Mouse (Mus musculus): ENCODE measurements around the gene Mlycd. TPM values are rescaled to one million over a fixed set of nuclear protein-coding genes. Genes with fewer than 3 reads are reported as not detected.

The Mlycd gene
- polyA plus RNA-seq, 1 experiment from 2014 or later, result 19.3 TPM

DNA sequence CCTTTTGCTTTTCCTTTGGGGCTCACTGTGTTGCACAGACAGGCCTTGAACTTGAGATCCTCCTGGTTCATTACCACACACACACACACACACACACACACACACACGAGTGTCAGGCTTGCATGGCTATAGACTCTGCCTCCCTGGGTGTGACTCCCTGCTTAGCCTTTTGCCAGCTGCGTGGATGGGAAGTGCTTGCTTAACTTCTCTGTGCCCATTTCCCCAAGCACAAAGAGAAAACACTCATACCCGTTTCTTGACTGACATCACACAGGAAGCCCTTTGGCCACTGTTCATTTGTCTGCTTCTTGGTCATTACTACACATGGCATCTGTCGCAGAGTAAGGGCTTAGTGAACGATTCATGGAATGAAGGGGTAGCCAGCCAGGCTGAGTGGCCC, 47.3 kb downstream of the Mlycd start:
- Histone ChIP-seq H3K9me3 (replicated peaks) (no peaks in the 10 kb centered on the region), H3K27ac (ENCODE audit: poor library complexity, severe bottlenecking) (no peak overlapping the region), H3K36me3 (no peaks in the 10 kb centered on the region), H3K4me1 (replicated peaks) (peaks cover 17% of the 10 kb centered on the region), H3K27me3 (replicated peaks) (peaks cover 53% of the 10 kb centered on the region), H3K4me2 (no peak overlapping the region), H3K9ac (no peak overlapping the region), H3K4me3 (no peak overlapping the region)
- ATAC-seq (ENCODE audit: insufficient number of reproducible peaks, low FRiP score), result no peak
- WGBS, result 63% methylated on average over 5 of the region's 5 CpGs

DNA sequence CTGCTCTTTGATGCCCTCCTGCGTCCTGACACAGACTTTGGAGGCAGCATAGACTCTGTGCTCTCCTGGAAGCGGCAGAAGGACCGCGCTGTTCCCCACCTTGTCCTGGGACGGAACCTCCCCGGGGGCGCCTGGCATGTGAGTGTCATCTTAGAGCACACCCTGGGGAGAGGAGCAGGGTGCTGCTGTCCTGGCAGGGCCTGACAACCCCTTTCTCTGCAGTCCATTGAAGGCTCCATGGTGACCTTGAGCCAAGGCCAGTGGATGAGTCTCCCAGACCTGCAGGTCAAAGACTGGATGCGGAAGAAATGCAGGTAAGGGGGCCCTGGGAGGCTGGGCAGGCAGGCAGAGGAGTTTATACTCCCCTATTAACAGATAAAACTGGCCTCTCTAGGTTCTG, 48.3 kb downstream of the Mlycd start:
- Histone ChIP-seq H3K9me3 (replicated peaks) (no peaks in the 10 kb centered on the region), H3K4me2 (no peak overlapping the region), H3K4me1 (replicated peaks) (peaks cover 15% of the 10 kb centered on the region), H3K27me3 (replicated peaks) (peaks cover 63% of the 10 kb centered on the region), H3K36me3 (no peaks in the 10 kb centered on the region), H3K4me3 (no peak overlapping the region), H3K9ac (no peak overlapping the region), H3K27ac (ENCODE audit: poor library complexity, severe bottlenecking) (no peak overlapping the region)
- 87% methylated on average over 8 of the region's 8 CpGs for WGBS
- ATAC-seq (ENCODE audit: insufficient number of reproducible peaks, low FRiP score), result no peak

DNA sequence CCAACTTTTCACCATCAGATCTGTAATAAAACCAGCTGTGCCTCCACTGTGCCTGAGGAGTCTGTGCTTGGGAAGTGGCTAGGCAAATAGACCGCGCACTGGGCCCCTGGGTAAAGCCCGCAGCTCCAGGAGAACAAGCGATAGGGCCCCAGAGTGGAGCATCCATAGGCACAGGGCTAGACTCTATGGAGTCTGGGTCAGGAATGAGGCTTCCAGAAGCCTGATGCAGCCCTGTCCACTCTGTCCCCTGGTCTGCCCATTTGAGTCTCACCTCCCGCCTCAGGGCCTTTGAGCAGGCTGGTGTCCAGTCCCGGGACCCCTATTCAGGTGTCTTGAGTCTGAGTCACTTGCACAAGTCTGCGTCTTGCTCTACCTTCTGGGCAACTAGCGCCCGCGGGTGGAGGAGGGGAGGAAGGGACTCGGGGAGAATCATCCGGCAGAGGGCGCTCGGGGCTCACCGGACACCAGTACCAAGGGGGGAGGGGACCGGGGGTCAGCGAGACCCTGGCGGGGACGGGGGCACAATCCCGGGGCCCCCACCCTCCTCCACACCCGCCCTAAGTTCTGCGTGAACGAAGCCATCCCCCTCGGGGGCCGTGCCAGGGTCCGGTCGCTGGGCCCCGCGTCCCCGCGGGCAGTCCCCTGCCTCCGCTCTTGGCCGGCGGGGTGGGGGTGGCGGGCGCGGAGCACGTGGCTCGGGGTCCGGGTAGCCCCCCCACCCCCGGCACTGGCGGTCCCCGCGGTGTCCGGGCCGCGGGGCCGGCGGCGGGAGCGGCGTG, 51.7 kb downstream of the Mlycd start, which contains the start of gene Necab2:
Gene Necab2 (plus strand): TSS at position 509 of the 779 bp plus-strand sequence.
- WGBS, result 2% methylated on average over 51 of the region's 52 CpGs
- peak within 1 kb of the TSS; percentile 97 for H3K4me2 ChIP-seq
- H3K4me1 ChIP-seq (replicated peaks), result peaks cover 3% of the 10 kb centered on the region; the same call in 1 of the 2 replicates
- no peaks in the 10 kb centered on the region for H3K36me3 ChIP-seq
- no peak within 1 kb of the TSS for H3K27ac ChIP-seq (ENCODE audit: poor library complexity, severe bottlenecking)
- H3K9me3 ChIP-seq (replicated peaks), result no peaks in the 10 kb centered on the region
- peak within 1 kb of the TSS; percentile 65 for H3K4me3 ChIP-seq
- ATAC-seq (ENCODE audit: insufficient number of reproducible peaks, low FRiP score), result peak; percentile 48
- peaks cover 85% of the 10 kb centered on the region for H3K27me3 ChIP-seq (replicated peaks)
- peak within 1 kb of the TSS; percentile 73 for H3K9ac ChIP-seq

DNA sequence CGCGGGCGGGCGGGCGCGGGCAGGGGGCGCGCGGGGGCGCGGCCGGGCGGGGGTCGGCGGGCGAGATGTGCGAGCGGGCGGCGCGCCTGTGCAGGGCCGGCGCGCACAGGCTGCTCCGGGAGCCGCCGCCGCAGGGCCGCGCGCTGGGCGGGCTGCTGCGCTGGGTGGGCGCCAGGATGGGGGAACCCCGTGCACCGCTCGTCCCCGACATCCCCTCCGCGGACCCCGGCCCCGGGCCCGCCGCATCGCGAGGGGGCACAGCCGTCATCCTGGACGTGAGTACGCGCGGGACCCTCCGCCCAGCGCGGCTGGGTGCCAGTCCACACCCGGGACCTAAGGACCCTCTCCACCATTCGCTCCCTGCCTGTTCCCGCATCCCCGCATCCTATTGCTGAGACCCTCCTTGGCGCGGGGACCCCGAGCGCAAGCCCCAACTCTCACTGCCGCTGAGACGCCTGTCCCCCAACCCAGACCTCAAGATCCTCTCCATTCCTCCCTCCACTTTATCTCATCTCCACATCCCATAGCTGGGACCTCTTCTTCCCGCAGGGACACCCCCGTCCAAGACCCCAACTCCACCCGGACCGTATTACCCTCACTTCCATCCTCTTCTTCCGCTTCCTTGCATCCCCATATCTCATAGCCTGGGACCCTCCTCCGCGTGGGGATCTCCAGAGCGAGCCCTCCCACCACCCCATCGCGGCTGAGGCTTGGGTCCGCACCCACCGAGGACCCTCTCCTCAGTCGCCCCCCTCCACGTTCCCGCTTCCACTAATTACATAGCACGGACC, 52.5 kb downstream of the Mlycd start:
- peak; percentile 34 for ATAC-seq (ENCODE audit: insufficient number of reproducible peaks, low FRiP score)
- Histone ChIP-seq H3K9me3 (replicated peaks) (no peaks in the 10 kb centered on the region), H3K4me2 (peak overlapping the region; percentile 97), H3K4me1 (replicated peaks) (peaks cover 3% of the 10 kb centered on the region; the same call in 1 of the 2 replicates), H3K36me3 (no peaks in the 10 kb centered on the region), H3K4me3 (peak overlapping the region; percentile 65), H3K27ac (ENCODE audit: poor library complexity, severe bottlenecking) (no peak overlapping the region), H3K9ac (peak overlapping the region; percentile 73), H3K27me3 (replicated peaks) (peaks cover 85% of the 10 kb centered on the region)
- 2% methylated on average over 57 of the region's 80 CpGs for WGBS

DNA sequence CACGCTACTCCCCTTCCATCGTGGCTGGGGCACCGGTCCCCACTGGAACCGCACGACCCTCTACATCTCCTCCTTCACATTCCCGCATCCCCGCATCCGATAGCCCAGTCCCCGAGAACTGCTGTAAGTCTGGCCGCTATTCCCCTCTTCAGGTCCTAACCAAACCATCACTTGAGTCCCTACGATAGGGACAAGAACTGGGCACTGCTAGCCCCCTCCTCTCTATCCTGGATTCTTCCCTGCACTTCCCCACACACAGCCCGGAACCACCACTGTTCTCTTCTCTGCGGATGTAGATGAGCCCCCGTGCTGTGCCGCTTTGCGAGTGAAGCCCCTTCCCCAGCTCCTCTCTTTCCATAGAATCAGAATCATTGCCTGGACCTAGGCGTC, 53.1 kb downstream of the Mlycd start:
- Histone ChIP-seq H3K27me3 (replicated peaks) (peaks cover 85% of the 10 kb centered on the region), H3K9ac (no peak overlapping the region), H3K4me1 (replicated peaks) (peaks cover 3% of the 10 kb centered on the region; the same call in 1 of the 2 replicates), H3K27ac (ENCODE audit: poor library complexity, severe bottlenecking) (no peak overlapping the region), H3K4me3 (peak overlapping the region; percentile 65; the same call in 1 of the 2 replicates), H3K4me2 (peak overlapping the region; percentile 97), H3K36me3 (no peaks in the 10 kb centered on the region), H3K9me3 (replicated peaks) (no peaks in the 10 kb centered on the region)
- 3% methylated on average over 17 of the region's 17 CpGs for WGBS
- no peak for ATAC-seq (ENCODE audit: insufficient number of reproducible peaks, low FRiP score)

DNA sequence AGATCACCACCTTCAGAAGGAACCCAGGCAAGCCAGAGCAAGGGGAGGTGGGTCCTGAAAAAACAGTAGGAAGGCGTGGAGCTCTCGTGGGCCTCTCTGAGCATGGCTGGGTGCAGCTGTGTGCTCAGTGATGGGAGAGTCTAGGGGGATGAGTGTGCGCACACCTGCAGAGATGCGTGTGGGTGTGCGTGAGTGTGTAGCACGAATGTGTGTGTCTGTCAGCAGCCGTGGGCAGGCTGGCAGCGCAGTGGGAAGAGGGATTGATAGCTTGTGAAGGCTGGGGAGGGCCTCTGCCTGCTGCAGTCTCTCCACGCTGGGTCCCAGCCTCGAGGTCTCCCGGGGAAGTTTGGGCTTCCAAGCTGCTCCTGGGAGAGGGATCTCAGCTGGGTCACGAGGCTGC, 54.9 kb downstream of the Mlycd start:
- no peaks in the 10 kb centered on the region for H3K9me3 ChIP-seq (replicated peaks)
- H3K4me1 ChIP-seq (replicated peaks), result peaks cover 3% of the 10 kb centered on the region; the same call in 1 of the 2 replicates
- H3K4me3 ChIP-seq, result no peak overlapping the region
- no peak overlapping the region; the same call in 1 of the 2 replicates for H3K9ac ChIP-seq
- H3K27ac ChIP-seq (ENCODE audit: poor library complexity, severe bottlenecking), result no peak overlapping the region
- WGBS, result 72% methylated on average over 12 of the region's 12 CpGs
- no peak overlapping the region for H3K4me2 ChIP-seq
- peaks cover 87% of the 10 kb centered on the region for H3K27me3 ChIP-seq (replicated peaks)
- H3K36me3 ChIP-seq, result no peaks in the 10 kb centered on the region
- ATAC-seq (ENCODE audit: insufficient number of reproducible peaks, low FRiP score), result no peak

DNA sequence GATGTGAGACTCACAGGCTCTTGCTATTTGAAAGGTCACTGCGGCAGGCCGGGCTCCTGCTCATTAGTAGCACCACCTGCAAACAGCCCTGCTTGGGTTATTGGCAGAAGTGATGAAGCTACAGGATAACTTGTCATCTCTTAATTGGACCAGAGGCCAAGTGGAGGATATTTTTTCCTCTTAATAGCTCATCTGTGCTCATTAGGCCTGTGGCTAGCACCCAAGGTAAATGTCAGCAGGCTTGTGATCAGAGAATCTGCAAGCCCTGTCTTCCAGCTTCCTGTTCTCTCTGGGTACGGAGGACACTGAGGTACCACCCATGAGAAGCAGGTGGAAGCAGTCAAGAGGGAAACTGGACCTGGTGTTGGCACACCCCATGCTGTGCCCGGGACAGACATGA, 56.5 kb downstream of the Mlycd start:
- H3K9ac ChIP-seq, result no peak overlapping the region
- 85% methylated on average over 4 of the region's 4 CpGs for WGBS
- no peak overlapping the region for H3K4me3 ChIP-seq
- peaks cover 14% of the 10 kb centered on the region for H3K4me1 ChIP-seq (replicated peaks)
- ATAC-seq (ENCODE audit: insufficient number of reproducible peaks, low FRiP score), result no peak
- no peak overlapping the region for H3K4me2 ChIP-seq
- H3K27me3 ChIP-seq (replicated peaks), result peaks cover 72% of the 10 kb centered on the region
- no peaks in the 10 kb centered on the region for H3K9me3 ChIP-seq (replicated peaks)
- no peak overlapping the region for H3K27ac ChIP-seq (ENCODE audit: poor library complexity, severe bottlenecking)
- no peaks in the 10 kb centered on the region for H3K36me3 ChIP-seq

DNA sequence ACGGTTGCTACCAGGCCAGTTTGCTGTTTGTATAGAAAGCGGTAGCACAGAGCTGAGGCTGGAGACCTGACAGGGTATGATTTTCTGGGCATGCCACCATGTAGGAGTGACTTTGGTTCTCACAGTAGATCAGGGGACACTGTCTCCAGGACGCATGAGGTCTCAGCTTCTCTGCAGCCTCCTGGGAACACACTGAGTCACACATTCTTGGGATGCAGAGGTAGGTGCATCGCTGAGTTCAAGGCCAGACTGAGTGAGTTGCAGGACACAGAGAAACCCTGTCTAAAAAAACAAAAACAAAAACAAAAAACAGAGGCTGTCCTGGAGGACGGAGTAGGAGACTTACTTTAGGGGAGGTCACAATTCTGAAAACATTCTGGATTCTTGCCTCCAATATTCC, 58.2 kb downstream of the Mlycd start:
- ATAC-seq (ENCODE audit: insufficient number of reproducible peaks, low FRiP score), result no peak
- H3K27ac ChIP-seq (ENCODE audit: poor library complexity, severe bottlenecking), result no peak overlapping the region
- H3K4me2 ChIP-seq, result no peak overlapping the region
- peaks cover 15% of the 10 kb centered on the region for H3K4me1 ChIP-seq (replicated peaks)
- no peak overlapping the region for H3K9ac ChIP-seq
- H3K9me3 ChIP-seq (replicated peaks), result no peaks in the 10 kb centered on the region
- no peaks in the 10 kb centered on the region for H3K36me3 ChIP-seq
- WGBS, result 78% methylated on average over 5 of the region's 5 CpGs
- no peak overlapping the region for H3K4me3 ChIP-seq
- peaks cover 62% of the 10 kb centered on the region for H3K27me3 ChIP-seq (replicated peaks)

DNA sequence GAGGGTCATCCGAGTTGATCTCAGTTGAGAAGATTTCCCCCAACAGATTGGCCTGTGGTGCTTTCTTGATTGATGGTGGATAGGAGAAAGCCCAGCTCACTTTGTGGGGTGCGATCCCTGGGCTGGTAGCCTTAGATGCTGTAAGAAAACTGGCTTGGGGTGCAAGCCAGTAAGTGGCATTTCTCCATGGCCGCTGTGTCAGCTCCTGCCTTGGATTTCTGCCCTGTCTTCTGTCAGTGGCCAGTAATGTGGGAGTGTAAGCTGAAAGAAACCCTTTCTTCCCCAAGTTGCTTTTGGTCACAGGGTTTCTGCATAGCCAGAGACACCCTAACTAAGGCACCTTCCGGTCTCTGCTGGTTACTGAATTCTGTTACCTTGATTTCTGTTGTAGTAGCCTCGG, 61.4 kb downstream of the Mlycd start:
- no peak for ATAC-seq (ENCODE audit: insufficient number of reproducible peaks, low FRiP score)
- no peak overlapping the region for H3K9ac ChIP-seq
- no peak overlapping the region for H3K4me2 ChIP-seq
- 76% methylated on average over 5 of the region's 5 CpGs for WGBS
- no peak overlapping the region for H3K4me3 ChIP-seq
- peaks cover 21% of the 10 kb centered on the region for H3K4me1 ChIP-seq (replicated peaks)
- no peaks in the 10 kb centered on the region for H3K9me3 ChIP-seq (replicated peaks)
- no peak overlapping the region for H3K27ac ChIP-seq (ENCODE audit: poor library complexity, severe bottlenecking)
- peaks cover 38% of the 10 kb centered on the region for H3K27me3 ChIP-seq (replicated peaks)
- no peaks in the 10 kb centered on the region for H3K36me3 ChIP-seq

DNA sequence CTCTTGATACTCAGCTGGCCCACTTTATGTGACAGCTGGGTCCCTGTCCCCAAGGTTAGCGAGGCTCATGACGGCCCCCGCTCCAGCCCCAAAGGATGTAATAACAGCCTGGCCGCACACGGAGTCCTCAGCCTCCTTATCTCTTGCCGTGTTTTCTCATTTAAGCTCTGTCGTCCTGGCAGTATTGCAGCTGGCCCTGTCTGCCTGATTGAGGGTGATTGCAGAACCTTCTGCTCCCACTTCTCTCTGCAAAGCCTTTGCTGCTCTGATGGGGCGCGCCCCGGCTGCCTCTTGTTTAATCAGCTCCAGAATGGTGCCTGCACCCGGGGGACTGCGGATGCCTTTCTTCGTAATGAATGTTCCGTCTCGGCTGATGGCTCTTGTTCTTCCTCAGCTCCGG, 65.0 kb downstream of the Mlycd start:
- H3K4me1 ChIP-seq (replicated peaks), result peaks cover 34% of the 10 kb centered on the region
- no peak overlapping the region for H3K9ac ChIP-seq
- no peaks in the 10 kb centered on the region for H3K9me3 ChIP-seq (replicated peaks)
- H3K4me2 ChIP-seq, result peak overlapping the region; percentile 54
- H3K4me3 ChIP-seq, result no peak overlapping the region
- H3K36me3 ChIP-seq, result no peaks in the 10 kb centered on the region
- H3K27me3 ChIP-seq (replicated peaks), result peaks cover 44% of the 10 kb centered on the region
- WGBS, result 20% methylated on average over 16 of the region's 16 CpGs
- H3K27ac ChIP-seq (ENCODE audit: poor library complexity, severe bottlenecking), result no peak overlapping the region
- ATAC-seq (ENCODE audit: insufficient number of reproducible peaks, low FRiP score), result no peak
